Mouse (Mus musculus) kidney, postnatal 36 days (tissue): ENCODE measurements around the gene Arhgef18.

Experiments used
- DNase-seq, 2 experiments: peaks; one replicate each; pipeline ENCODE4 v3.0.0; 2021 to 2022; ENCODE audit warnings: mixed read lengths in 2 of 2

Arhgef18 gene

GRCm38 (mm10) chr8:3397597-3397996 lies 4.8 kb downstream of the Arhgef18 start:
- peak; percentile 58 to 60 for DNase-seq

DNA sequence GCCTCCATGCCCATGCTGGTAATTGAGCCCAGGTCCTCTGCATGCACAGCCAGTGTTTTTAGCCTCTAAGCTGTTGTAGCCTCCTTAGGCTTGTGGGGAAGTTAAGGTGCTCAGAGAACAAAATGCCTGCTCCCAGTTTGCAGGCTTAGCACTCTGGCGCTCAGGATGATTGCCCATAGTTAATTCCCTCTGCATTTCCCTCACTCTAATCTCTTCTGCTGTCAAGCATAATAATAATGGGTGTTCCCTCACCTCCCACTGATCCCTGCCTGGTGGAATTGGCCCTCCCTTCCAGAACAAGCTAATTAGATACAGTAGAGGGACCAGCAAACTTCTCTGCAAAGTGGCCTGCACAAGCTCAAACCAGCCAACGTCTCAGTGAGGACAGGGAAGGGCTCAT lies 7.7 kb downstream of the Arhgef18 start:
- DNase-seq: peak in 1 of 2 experiments; percentile 32

DNA sequence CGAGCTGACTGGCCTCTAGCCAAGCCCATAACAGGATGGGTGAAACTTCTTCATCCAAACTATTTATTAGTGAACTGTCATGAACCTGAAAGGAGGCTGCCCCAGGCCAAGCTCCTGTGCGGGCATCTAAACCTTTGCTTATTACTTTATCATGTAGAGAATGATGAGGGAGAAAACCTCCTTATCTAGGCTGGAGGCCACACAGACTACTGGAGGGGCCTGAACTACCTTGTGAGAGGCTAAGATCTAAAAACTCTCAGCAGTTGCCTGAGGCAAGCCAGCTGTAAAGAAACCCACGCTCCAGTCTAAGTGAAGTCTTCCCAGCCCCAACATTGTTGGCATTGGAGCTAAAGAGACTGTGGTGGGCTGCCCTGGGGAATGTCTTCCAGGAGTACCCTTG lies 14.6 kb downstream of the Arhgef18 start:
- DNase-seq: no peak

- no peak for DNase-seq
Observed at GRCm38 (mm10) chr8:3411085-3411484, 18.3 kb downstream of the Arhgef18 start.

GRCm38 (mm10) chr8:3411901-3412301 lies 19.1 kb downstream of the Arhgef18 start:
- peak; percentile 31 to 40 for DNase-seq

- DNase-seq: no peak
Observed at GRCm38 (mm10) chr8:3412816-3413215, 20.0 kb downstream of the Arhgef18 start.

- DNase-seq: no peak
Observed at GRCm38 (mm10) chr8:3414639-3415190, 21.9 kb downstream of the Arhgef18 start.

DNA sequence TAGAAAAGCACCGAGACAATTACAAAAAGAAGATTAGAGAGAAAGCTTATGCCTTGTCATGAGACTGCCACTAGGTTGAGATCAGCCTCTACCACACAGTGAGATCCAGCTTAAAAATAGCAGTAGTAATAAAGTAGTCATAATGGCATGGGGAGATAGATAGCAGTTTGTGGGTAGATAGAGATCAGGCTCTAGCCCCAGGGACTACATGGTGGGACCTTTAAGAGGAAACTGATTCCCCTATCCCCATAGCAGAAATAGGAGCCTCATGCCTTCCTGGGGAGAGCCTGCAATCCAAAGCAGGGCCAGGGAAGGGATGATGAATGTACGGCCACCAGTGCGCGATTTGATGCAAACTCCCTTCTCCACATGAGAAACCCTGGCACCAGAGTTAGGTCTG lies 22.5 kb downstream of the Arhgef18 start:
- no peak for DNase-seq

DNA sequence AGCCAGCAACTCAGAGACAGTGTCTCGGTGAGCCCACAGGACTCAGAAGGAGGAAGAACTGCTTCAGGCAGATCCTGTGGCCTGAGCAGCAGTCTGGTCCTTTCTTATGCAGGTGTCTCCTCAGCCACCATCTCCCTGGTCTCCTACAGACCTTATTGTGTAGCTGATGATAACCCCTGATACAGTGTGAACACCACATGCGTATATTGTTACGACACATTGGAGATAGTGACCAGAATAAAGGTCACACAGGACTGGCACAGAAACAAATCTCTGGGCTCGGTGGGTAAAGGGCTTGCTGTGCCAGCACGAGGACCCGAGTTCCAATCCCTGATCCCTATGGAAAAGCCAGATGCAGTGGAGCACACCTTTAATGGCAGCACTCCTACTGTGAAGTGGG lies 22.9 kb downstream of the Arhgef18 start:
- no peak for DNase-seq

GRCm38 (mm10) chr8:3416846-3417245 lies 24.0 kb downstream of the Arhgef18 start:
- no peak for DNase-seq

GRCm38 (mm10) chr8:3417455-3417854 lies 24.6 kb downstream of the Arhgef18 start:
- no peak for DNase-seq

DNA sequence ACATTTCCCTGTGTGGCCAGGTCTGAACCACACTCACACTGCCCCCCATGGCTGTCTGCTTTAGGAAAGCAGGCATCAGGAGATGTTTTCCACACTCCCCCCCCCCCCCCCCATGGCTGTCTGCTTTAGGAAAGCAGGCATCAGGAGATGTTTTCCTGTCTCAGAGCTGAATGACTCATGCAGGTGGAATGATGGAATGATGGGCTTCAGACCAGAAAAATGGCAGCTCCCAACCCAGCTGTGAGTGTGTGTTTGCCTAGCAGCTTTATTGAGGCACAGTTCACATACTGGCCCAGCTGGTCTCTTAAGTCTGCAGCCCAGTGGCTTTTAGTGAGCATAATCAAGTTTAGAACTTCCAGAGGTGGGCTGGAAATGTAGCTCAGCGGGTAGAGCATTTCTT lies 25.3 kb downstream of the Arhgef18 start:
- no peak for DNase-seq

GRCm38 (mm10) chr8:3420105-3420706 lies 27.4 kb downstream of the Arhgef18 start:
- DNase-seq: peak in 1 of 2 experiments; percentile 15

- no peak for DNase-seq
Observed at GRCm38 (mm10) chr8:3421507-3421906, 28.7 kb downstream of the Arhgef18 start.

- no peak for DNase-seq
Observed at GRCm38 (mm10) chr8:3425217-3425616, 32.4 kb downstream of the Arhgef18 start.

GRCm38 (mm10) chr8:3426211-3426610 lies 33.4 kb downstream of the Arhgef18 start:
- DNase-seq: no peak

DNA sequence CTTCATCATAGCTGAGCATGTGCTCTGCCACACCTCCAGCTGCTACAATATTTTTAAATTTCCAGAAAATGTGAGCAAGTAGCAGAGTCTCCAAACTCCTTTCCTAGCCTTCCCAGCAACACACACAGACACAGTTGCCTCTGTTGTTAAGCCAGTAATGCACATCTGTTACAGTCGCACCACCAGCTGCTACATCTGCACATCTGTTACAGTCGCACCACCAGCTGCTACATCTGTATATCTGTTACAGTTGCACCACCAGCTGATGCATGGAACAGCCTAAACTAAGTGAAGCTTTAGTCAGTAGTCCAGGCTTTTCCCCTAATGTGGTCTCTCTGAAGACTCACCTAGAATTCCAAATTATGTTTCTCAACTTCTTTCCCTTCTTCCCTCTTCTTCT lies 35.6 kb downstream of the Arhgef18 start:
- no peak for DNase-seq

DNA sequence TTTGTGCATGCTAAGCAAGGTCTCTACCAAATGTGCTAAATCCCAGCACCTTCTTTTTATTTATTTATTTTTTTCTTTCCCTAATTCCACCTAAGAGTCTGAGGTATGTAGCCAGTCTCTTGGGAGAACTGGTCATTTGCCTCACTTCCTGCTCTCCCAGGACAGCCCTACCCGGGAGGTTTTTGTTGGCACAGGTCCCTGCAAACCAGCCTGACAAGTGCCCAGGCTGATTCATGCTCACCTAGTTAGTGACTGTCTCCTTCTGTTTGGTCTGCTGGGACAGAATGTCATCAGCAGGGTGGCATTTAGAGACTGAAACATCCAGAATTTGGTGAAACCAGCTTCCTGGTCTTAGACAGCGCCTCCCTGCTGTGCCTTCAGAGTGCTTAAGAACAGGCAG lies 37.2 kb downstream of the Arhgef18 start:
- DNase-seq: peak; percentile 75 to 77

DNA sequence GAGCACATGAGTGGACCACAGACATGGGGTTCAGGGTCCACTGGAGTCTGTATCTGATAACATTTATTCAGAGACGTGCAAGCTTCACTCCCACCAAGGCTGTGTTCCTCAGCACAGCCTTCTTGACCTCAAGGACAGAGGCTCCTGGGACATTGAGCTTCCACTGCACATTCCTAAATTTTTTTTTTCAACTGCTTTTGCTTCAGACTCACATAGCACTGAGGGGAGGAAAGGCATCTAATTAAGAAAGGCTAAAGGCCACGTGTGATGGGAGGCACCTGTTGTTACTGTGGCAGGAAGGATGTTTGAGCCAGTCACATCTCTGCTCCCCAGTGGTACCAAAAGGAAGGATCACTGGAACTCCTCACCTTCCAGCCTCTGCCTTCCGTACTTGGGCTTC lies 38.3 kb downstream of the Arhgef18 start:
- DNase-seq: peak in 1 of 2 experiments; percentile 20

GRCm38 (mm10) chr8:3436492-3436891 lies 43.7 kb downstream of the Arhgef18 start:
- no peak for DNase-seq

DNA sequence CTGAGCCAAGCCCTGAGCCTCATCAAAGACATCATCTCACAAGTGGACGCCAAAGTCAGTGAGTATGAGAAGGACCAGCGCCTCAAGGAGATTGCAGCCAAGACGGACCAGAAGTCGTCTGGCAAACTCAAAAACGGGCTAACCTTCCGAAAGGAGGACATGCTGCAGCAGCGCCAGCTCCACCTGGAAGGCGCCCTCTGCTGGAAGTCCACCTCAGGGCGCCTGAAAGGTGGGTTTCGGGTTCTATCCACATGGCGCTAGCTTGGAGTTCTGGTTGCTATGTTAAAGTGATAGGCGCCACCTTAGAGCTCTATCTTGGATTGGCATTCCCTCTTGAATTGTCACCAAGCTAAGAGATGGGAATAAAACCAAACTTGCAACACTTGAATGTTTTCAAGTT lies 46.7 kb downstream of the Arhgef18 start:
- DNase-seq: peak in 1 of 2 experiments; percentile 57

- DNase-seq: no peak
Observed at GRCm38 (mm10) chr8:3449226-3449625, 56.4 kb downstream of the Arhgef18 start.

- peak; percentile 19 to 77 for DNase-seq
Observed at GRCm38 (mm10) chr8:3450670-3451069, 57.9 kb downstream of the Arhgef18 start.

DNA sequence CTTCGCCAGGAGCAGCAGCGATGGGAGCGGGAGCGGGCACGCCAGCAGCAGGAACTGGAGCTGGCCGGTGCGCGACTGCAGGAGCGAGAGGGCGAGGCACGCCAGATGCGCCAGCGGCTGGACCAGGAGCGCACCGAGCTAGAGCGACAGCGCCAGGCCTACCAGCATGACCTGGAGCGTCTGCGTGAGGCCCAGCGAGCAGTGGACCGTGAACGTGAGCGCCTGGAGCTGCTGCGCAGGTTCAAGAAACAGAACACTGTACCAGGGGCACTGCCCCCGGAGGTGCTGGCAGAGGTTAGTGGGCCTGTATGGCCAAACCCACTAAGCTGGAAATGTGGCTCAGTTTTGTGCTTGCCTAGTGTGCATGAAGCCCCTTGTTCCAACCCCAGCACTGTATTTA lies 59.2 kb downstream of the Arhgef18 start:
- DNase-seq: peak; percentile 59 to 72

- peak; percentile 52 to 60 for DNase-seq
Observed at GRCm38 (mm10) chr8:3463248-3463647, 70.4 kb downstream of the Arhgef18 start.
